Mouse (Mus musculus): ENCODE results near the gene Cryga. TPM values are rescaled to one million over a fixed set of nuclear protein-coding genes. Genes with fewer than 3 reads are reported as not detected.

The Cryga gene
- total RNA-seq (2021) = under 1 TPM in 1 of 2 experiments, not detected in 1; 1.00 TPM

DNA sequence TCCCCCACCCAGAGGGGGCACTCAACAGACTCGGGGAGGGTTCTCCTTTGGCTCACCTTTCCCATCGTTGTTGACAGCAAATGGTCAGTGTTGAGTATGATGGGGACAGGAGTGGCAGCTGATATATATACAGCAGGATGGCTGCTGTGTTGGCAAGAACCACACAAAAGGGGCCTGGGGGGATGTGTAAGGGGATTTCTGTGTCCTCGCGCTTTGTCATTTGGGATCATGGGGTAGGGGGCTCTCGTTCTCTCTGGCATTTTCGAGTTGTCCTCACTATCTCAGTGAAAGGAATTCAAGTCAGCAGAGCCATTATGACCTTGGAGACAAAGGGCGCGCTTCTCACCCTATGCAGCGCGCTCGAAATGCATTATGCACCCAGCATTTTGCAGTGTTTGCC is at the start of gene Cryga:
Cryga (minus strand) TSS at position 101 of the 400 bp plus-strand sequence.
- no peak for DNase-seq (ENCODE audit: low spot score in 2 of 2)
- intact Hi-C loops (cut with DNase I) = no loop called here

DNA sequence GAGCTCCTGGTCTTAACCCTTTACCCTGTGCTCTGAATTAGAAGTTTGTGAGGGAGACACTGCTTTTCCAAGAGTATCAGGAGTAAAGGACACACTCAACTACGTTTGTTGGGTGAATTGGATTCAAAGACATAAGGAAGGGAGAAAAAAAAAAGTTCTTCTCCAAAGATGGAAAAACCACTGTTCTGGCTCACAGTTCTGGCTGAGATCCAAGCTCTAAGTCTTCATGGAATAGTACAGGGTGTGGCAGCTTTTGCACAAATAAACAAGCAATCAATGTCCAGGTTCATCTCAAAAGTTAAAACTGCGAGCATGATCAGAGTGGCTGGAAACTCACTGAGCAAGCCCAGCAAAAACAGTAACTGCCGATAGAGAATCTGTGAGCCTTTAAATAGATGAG is 44.8 kb upstream of the Cryga start:
- intact Hi-C loops (cut with DNase I) = no loop called here
- no peak for DNase-seq (ENCODE audit: low spot score in 2 of 2)

DNA sequence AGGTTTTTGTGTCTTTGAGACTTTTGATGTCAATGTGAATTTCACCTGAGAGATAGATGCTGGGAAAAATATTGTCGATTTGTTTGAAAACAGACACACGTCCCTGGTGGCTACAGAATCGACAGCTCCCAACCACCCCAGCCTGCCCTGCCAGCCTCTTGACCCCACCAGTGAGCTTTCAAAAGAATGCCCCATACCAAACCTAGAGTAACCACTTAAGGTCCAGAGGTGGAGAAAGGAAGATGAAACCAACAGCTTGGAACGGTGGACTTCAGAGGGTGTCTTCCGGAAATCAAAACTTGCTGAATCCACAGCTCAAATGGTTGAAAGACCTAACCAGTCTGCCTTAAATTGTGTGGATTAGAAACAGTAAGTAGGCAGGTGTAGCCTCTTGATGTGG is 44.2 kb upstream of the Cryga start:
- no peak for DNase-seq (ENCODE audit: low spot score in 2 of 2)
- intact Hi-C loops (cut with DNase I) = no loop called here

DNA sequence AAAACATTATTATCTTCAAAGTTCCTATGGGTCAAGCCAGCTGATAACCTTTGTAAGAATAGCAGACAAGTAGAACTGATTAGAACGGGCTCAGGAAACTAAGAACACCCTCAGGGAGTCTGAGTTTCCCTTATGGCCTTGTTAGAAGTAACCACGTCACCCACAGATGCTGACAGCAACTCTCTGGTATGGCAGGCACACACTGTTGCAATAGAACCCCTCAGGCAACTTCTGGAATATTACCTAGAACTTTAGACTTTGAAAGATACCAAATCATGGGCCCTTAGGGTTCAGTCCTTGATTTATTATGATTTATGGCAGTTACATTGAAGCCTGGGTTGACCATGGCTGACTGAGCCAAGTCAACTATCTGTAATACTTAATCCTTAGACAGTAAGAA is 43.4 kb upstream of the Cryga start:
- DNase-seq (ENCODE audit: low spot score in 2 of 2) = no peak
- intact Hi-C loops (cut with DNase I) = no loop called here

DNA sequence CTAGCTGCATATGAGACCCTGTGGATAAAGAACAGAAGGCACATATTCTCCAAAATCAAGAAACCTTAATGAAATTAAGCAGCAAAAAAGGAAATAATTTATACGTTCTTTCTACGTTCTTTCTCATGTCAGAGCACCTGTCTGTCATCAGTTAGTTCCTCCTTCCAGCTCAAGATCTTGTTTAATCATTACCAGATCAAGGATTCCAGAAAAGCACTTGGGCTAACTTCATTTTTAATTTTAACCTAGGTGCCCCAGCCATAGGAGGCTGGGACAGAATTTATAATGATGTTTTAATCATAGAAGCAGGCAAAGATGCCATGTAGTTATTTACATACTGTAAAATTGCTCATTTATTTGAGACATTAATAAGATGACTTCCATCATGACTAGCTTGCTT is 41.6 kb upstream of the Cryga start:
- no peak for DNase-seq (ENCODE audit: low spot score in 2 of 2)
- intact Hi-C loops (cut with DNase I) = no loop called here

DNA sequence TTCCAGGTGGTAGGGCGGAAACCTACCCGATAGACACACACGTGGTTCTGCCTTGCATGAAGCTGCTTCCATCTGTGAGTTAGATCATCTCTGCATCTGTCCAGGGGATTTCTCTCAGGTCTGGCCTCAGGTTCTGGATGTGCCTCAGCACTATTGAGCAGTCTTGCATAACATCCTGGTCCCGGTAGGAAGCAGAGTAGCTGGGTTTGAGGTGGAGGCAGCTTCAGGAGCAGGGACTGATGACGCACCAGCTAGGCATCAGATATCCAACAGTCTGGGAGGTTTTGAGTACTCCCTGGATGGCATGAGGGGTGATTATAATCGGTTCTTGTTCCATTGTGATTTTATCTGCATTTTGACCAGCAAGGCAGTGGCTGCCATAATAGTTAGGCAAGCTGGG is 34.4 kb upstream of the Cryga start:
- intact Hi-C loops (cut with DNase I) = no loop called here
- no peak for DNase-seq (ENCODE audit: low spot score in 2 of 2)

DNA sequence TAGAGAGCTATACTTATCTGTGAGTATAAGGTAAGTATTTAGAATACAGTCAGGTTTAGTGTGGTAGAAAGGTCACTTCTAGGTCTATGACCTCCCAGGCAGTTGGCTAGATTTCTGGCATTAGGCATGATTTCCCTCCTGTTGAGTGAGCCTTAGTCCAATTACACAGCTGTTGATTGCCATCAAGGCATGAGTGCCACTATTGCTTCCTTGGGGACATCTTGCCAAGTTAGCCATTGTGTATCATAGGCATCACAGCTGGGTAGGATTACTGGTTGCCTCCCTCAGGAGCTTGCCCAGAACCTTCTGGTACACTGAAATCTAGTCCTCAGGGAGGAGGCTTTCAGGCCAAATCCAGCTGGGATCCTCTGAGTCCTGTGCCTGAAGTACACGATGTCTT is 29.7 kb upstream of the Cryga start:
- intact Hi-C loops (cut with DNase I) = no loop called here
- no peak for DNase-seq (ENCODE audit: low spot score in 2 of 2)

DNA sequence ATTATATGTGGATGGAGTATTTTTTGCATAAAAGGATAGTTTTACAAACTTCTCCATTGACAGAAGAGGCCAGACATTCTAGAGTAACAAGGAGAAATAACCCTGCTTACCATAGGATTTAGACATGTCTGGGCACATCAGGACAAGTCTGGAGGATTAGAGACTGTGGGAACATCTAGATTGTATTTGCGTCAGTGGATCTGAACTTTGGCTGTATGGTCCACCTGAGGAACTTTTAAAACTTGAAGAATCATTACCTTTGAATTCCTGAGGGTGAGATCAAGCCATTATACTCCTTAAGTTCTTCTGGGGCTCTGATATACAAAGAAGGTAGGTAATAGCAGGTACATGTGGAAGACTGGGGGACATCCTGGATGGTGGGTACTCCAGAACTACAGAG is 28.5 kb upstream of the Cryga start:
- intact Hi-C loops (cut with DNase I) = no loop called here

DNA sequence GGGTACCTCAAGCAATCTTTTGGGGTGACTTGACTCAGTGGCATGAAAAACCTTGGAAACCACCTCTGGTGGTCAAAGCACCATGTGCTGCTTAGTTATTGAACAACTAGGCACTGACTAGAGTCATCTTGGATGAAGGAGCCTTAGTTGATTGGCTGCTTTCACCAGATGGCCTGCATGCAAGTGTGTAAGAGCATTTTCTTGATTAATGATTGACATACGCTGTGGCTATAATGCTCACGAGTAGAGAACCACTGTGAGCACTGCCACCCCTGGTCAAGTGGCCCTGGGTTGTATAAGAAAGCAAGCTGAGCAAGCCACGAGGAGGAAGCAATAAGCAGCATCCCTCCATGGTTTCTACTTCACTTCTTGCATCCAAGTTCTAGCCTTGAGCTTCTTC is 27.1 kb upstream of the Cryga start:
- intact Hi-C loops (cut with DNase I) = no loop called here

More for the DNA sequence above, 28.5 kb upstream of the Cryga start:
- no peak for DNase-seq (ENCODE audit: low spot score in 2 of 2)

DNA sequence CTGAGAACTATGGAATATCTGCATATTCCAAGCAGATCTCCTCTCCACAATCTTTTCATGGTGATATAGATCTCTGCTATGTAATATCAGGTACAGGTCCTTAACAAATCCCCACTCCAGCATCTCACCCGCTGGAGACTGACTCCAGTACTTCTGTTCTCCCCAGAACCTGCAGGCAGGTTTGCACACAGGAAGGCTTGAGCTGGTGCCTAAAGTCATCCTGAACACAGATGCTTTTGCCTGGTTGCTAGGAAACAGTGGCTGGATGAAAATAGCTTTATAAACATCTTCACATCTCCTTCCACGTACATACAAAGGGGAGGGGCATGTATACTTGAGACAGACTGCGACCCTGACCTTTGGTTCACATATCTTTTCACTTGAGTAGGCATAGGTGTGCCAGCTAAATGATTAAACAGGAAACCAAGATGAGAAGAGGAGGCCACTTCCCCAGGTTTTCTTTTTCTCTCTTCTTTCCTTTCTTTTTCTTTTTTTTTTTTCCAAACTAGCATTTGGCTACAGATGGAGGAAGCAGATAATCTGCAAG is 26.5 kb upstream of the Cryga start:
- intact Hi-C loops (cut with DNase I) = no loop called here
- no peak for DNase-seq (ENCODE audit: low spot score in 2 of 2)

More for the DNA sequence above, 27.1 kb upstream of the Cryga start:
- DNase-seq (ENCODE audit: low spot score in 2 of 2) = no peak

DNA sequence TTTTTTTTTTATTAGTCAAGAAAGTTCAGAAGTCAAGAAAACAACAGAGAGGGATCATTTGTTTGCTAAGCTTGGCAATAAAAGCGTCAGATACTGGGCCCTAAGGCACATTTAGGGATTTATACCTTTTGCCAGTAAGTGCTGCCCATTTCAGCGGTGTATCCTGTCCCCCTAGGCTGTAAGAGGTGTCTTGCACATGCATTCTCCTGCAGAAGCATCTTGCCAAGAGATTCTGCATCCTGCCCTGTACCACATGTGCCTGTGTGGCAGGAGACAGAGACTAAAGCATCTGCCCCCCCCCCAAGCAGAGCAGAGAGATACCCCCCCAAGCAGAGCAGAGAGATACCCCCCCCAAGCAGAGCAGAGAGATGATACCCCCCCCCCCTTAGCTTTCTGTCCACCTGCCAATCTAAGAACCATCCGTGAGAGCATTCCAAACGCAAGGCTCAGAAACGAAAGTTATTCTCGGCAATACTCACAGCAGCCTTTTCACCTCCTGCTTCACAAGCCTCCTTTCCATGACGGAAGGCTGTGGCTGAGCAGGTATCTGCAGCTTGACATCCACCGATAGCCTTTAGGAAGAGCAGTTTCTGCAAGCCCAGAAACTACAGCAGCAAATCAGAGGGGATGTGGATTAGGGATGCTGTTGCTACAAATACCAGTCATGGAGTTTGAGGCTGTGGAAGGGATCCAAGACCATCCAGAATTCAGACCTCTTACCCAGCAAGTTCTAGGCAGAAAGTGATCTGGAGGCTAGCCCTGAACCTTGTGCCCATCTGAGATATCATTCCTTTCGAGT is 19.6 kb upstream of the Cryga start, which contains the start of gene D630023F18Rik:
D630023F18Rik (minus strand) TSS at position 641 of the 799 bp plus-strand sequence.
- intact Hi-C loops (cut with DNase I) = no loop called here
- DNase-seq (ENCODE audit: low spot score in 2 of 2) = peak; percentile 14 to 26

DNA sequence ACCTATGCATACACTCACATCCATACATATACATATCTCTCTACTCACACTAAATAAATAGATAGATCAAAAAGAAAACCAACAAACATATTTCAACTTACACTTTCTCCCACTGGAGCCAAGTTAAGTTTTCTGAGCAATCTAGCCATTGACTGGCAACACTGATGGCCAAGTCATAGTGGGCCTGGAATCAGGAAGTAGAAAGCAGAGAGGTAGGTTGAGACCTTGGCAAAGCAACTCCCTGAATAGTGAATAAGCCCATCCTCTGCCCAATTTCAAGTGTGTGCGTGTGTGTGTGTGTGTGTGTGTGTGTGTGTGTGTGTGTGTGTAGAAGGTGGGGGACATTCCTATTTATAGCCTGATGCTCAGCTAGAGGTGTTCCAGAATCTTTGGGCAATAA is 16.3 kb upstream of the Cryga start, which contains the start of gene Gm28845:
Gm28845 (minus strand) TSS at position 121 of the 400 bp plus-strand sequence.
- no peak for DNase-seq (ENCODE audit: low spot score in 2 of 2)
- intact Hi-C loops (cut with DNase I) = no loop called here

DNA sequence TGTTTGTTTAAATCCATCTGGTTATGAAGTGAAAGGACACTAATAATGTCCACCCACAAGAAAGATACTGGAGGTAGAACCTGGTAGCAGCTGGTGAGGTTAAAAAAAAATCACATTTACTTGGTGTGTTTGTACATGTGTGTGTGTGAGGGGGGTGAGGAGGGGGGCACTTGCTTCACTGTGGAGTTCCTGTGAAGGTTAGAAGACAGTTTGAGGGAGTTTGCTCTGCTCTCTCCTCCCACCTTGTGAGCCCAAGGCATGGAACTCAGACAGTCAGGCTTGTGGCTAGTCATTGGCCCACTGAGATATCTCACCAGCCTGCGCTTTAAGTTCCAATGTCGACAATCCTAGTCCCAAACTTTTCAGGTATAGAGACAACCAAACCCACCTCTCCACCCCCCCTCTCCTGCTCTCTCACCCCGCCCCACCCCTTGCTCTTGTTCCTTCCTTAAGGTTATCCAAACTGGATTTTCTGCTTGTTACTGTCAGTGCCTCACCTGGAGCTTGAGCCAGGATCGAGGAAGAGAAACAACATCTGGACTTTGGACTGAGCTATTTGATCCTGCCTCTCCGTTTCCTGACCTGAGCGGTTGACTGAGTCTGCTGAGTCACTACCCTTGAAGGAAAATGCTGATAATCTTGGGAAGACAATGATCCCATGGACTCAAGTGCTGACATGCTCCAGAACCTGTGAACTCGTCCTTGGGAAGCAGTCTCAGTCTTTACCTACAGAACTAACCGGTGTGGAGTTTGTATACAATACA is 15.2 kb upstream of the Cryga start:
- DNase-seq (ENCODE audit: low spot score in 2 of 2) = no peak
- intact Hi-C loops (cut with DNase I) = no loop called here

DNA sequence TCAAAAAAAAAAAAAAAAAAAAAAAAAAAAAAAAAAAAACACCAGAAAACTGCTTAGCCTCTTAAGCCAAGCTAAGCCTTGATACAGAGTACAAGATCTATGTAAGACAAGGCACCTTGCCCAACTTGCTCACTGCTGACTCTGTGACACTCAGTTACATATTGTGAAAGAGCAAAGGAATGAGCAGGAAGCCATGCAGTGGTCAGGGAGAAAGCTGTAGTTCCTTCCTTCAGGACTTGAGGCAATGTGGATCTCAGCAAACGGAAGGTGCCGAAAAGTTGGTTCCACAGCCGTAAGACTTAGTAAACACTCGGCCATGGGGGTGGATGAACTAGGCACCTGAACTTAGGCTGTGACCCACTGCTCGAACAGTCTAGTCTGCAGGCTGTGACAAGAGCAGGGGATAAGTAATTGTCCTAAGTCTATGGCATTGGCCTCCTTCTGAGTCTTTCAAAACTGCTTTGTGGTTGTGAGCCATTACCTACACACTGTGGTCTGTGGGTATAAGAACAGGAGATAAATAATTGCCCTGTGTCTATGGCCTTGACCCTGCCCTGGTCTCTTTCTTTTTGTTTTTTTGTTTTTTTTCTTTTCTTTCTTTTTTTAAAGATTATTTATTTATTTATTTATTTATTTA is 10.5 kb upstream of the Cryga start:
- intact Hi-C loops (cut with DNase I) = loop anchor here (5.0 kb wide), 1 partner anchor 49 kb away; no protein-coding TSS in a partner anchor
- no peak for DNase-seq (ENCODE audit: low spot score in 2 of 2)

DNA sequence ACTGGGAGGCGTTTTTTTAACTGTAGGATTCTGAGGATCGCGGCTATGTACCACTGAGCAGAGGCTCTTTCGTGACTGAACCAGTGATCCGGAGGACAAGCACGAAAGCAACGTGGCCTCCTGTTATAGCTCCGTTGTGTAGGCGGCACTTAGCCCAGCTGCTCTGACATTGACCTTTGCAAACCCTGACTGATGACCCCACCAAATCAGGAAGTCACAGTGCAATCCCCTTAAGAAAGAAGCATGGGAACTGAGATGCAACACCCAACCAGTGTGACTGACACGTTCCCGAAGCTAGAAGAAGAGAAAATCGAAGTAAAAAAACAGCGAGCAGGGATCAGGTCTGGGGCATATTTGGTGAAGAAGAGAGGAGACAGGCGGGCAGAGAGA is 9.6 kb upstream of the Cryga start:
- DNase-seq (ENCODE audit: low spot score in 2 of 2) = no peak
- intact Hi-C loops (cut with DNase I) = loop anchor here (1.0 to 5.0 kb wide), 2 partner anchors 49 to 67 kb away; no protein-coding TSS in a partner anchor

DNA sequence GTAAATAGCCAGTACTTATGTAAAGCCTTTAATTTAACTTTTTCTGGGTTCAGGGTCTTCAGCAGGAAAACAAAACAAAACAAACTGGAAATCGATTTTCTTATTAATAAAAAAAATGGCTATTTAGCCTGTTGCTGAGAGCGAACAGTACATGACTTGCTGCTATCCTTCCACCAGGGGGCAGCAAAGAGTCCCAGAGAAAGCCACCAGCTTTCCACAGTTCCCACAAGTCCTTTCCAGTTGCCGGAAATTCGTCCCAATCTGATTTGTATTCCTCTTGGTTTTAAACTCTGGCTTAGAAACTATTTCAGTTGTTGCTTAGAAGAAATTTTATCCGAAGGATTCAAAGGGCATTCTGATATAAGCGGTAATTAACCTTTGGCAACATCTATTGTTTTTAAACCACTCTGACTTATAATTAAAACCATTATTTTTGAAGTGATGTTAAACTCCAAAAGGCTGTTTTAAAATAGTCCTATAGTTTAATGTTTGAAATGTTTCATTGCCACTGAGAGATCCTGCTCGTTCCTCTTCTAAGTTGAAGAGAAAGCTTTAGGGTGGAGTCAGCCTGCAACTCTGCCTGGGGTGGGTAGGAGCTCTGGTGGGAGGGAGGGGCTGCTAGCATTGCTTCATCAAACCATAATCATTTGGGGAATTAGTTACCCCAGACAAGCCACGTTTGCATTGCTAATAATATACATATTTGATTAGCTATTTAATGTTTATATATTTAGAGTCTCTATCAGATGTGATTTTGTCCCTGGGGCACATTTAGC is 9.0 kb upstream of the Cryga start:
- intact Hi-C loops (cut with DNase I) = loop anchor here (1.0 to 5.0 kb wide), 2 partner anchors 50 to 68 kb away; no protein-coding TSS in a partner anchor

DNA sequence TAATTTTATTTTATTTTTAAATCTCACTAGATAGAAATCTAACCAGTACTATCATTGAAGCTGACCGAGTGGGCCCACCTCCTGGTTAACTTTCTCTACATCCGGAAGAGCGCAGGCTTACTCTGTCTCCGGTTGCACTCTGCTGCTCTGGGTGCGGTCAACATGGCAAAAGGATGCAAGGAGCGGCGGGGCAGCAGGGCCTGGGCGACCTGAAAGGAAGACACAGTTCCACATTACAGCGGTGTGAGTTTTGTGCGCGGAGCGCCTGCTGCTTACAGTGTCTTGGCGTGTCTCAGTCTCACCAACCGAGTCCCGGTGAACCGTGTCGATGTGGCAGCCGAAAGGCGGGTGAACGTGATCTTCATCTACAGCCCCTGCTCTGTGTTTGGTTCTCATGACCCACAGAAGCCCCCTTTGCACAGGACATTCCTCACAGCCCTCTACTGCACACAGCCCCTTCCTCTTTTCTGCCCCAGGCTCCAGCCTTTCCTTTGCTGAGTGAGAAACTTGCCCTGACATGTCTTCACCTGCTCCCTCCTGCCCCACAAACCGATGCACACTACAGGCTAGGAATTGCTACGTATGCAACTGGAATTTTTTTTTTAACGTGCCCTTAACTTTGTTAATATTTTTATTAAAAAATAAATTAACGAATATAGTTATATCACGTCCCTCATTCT is 6.7 kb upstream of the Cryga start:
- intact Hi-C loops (cut with DNase I) = loop anchor here (5.0 kb wide), 1 partner anchor 52 kb away; no protein-coding TSS in a partner anchor
- DNase-seq (ENCODE audit: low spot score in 2 of 2) = no peak

More for the DNA sequence above, 9.0 kb upstream of the Cryga start:
- peak; percentile 36 to 47 for DNase-seq (ENCODE audit: low spot score in 2 of 2)

DNA sequence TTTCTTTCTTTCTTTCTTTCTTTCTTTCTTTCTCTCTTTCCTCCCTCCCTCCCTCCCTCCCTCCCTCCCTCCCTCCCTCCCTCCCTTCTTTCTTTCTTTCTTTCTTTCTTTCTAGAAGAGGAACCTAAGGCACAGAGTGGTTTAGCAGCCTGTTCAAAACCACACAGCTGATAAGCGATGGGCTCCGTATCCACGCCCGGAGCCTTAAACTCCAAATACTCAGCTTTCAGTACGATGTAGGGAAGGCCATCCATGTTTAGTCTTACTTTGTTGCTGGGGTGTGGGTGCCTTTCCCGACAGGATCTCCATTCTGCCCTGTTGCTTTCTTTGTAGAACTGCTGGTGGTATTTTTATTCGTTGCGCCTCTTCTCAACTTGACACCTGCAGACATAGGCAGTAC is 6.0 kb upstream of the Cryga start:
- intact Hi-C loops (cut with DNase I) = no loop called here

More for the DNA sequence above, 6.0 kb upstream of the Cryga start:
- no peak for DNase-seq (ENCODE audit: low spot score in 2 of 2)

Data from left cerebral cortex, postnatal 36 days (tissue).